Mouse (Mus musculus) limb, embryonic 10.5 days (tissue): ENCODE measurements around the gene Slc25a33. TPM values are rescaled to one million over a fixed set of nuclear protein-coding genes. Genes with fewer than 3 reads are reported as not detected.
"Not testable (repeated sequence)": the region's sequence is repeated elsewhere in the genome, so short reads cannot be mapped to it uniquely, and the experiment has no call there.

Source experiments
- DNase-seq: peaks from one replicate; pipeline ENCODE4 v3.0.0-alpha.2; 2017; ENCODE audit warnings: low spot score
- H3K27ac ChIP-seq: fragments of 300-500 bp; sonication (generic); 2 replicates; pipeline ENCODE4 v1.5.1; 2016; ENCODE audit warnings: mild to moderate bottlenecking
- H3K27me3 ChIP-seq: fragments of 300-500 bp; sonication (generic); 2 replicates; pipeline ENCODE4 v1.6.1; 2016; ENCODE audit warnings: low read depth, mild to moderate bottlenecking; ENCODE audit not compliant: poor library complexity, severe bottlenecking
- H3K36me3 ChIP-seq: fragments of 300-500 bp; sonication (generic); 2 replicates; pipeline ENCODE4 v1.6.1; 2016; ENCODE audit warnings: mild to moderate bottlenecking, moderate library complexity
- H3K4me1 ChIP-seq: fragments of 300-500 bp; sonication (generic); 2 replicates; pipeline ENCODE4 v1.6.1; 2016
- H3K4me3 ChIP-seq: fragments of 300-500 bp; sonication (generic); 2 replicates; pipeline ENCODE4 v1.5.1; 2016; ENCODE audit warnings: mild to moderate bottlenecking, moderate library complexity
- H3K9me3 ChIP-seq: fragments of 300-500 bp; sonication (generic); replicated peaks from 2 replicates; pipeline ENCODE4 v1.6.1; 2016; ENCODE audit warnings: mild to moderate bottlenecking
- WGBS: fragments of 180-500 bp; shearing (Covaris S2); methylation state at CpG from one replicate; pipeline ENCODE4 v1.1.7; 2016; 5-methylcytosine and 5-hydroxymethylcytosine counted together
- polyA plus RNA-seq: library from polyadenylated mRNA; unstranded; fragments of >200 nt; fragmentation: Nextera tagmentation; extraction: Ambion mirVana; gene quantifications from 2 replicates; pipeline ENCODE4 v1.2.1, GENCODE M21; 2016

Gene Slc25a33
- 24.5 and 25.4 TPM in 2 replicates for polyA plus RNA-seq

- Histone ChIP-seq H3K9me3 (no peaks in the 10 kb centered on the region), H3K4me3 (peak within 1 kb of the TSS; percentile 82), H3K27me3 (peaks cover 10% of the 10 kb centered on the region; the same call in 1 of the 2 replicates), H3K4me1 (peaks cover 29% of the 10 kb centered on the region), H3K36me3 (no peaks in the 10 kb centered on the region), H3K27ac (peak within 1 kb of the TSS; percentile 90)
- DNase-seq: peak; percentile 96
- under 1% methylated on average over 51 of the region's 51 CpGs for WGBS
Observed at GRCm38 (mm10) chr4:149774094-149774470, at the start of gene Slc25a33. Slc25a33 (minus strand) TSS chr4:149774277.

GRCm38 (mm10) chr4:149822586-149823196 lies 48.6 kb upstream of the Slc25a33 start:
- Histone ChIP-seq H3K4me1 (peaks cover 23% of the 10 kb centered on the region), H3K27ac (no peak overlapping the region), H3K4me3 (no peak overlapping the region), H3K36me3 (no peaks in the 10 kb centered on the region), H3K9me3 (no peaks in the 10 kb centered on the region), H3K27me3 (0 out of 2 replicates have a peak, but pooled peaks cover 5% of the 10 kb centered on the region)
- WGBS: 77% methylated on average over 7 of the region's 7 CpGs
- no peak for DNase-seq

- Histone ChIP-seq H3K27me3 (0 out of 2 replicates have a peak, but pooled peaks cover 5% of the 10 kb centered on the region), H3K4me1 (peaks cover 23% of the 10 kb centered on the region), H3K36me3 (no peaks in the 10 kb centered on the region), H3K4me3 (no peak overlapping the region), H3K27ac (no peak overlapping the region), H3K9me3 (no peaks in the 10 kb centered on the region)
- WGBS: 69% methylated on average over 9 of the region's 9 CpGs
- no peak for DNase-seq
Observed at GRCm38 (mm10) chr4:149822126-149822525, 48.0 kb upstream of the Slc25a33 start.

- H3K9me3 ChIP-seq: no peaks in the 10 kb centered on the region
- 38% methylated on average over 6 of the region's 6 CpGs for WGBS
- 0 out of 2 replicates have a peak overlapping the region, but pooled peaks have one; percentile 15 for H3K27ac ChIP-seq
- 0 out of 2 replicates have a peak, but pooled peaks cover 5% of the 10 kb centered on the region for H3K27me3 ChIP-seq
- no peak for DNase-seq
- peaks cover 23% of the 10 kb centered on the region for H3K4me1 ChIP-seq
- no peak overlapping the region for H3K4me3 ChIP-seq
- H3K36me3 ChIP-seq: no peaks in the 10 kb centered on the region
Observed at GRCm38 (mm10) chr4:149820569-149820968, 46.5 kb upstream of the Slc25a33 start.

GRCm38 (mm10) chr4:149819195-149819594 lies 45.1 kb upstream of the Slc25a33 start:
- no peak for DNase-seq
- Histone ChIP-seq H3K9me3 (no peaks in the 10 kb centered on the region), H3K27ac (no peak overlapping the region; the same call in 1 of the 2 replicates), H3K4me1 (peaks cover 23% of the 10 kb centered on the region), H3K27me3 (0 out of 2 replicates have a peak, but pooled peaks cover 5% of the 10 kb centered on the region), H3K4me3 (no peak overlapping the region), H3K36me3 (no peaks in the 10 kb centered on the region)
- 81% methylated on average over 3 of the region's 3 CpGs for WGBS

- Histone ChIP-seq H3K4me1 (peaks cover 24% of the 10 kb centered on the region), H3K27ac (no peak overlapping the region), H3K9me3 (no peaks in the 10 kb centered on the region), H3K36me3 (no peaks in the 10 kb centered on the region), H3K4me3 (no peak overlapping the region), H3K27me3 (peaks cover 10% of the 10 kb centered on the region; the same call in 1 of the 2 replicates)
- 87% methylated on average over 9 of the region's 9 CpGs for WGBS
- DNase-seq: no peak
Observed at GRCm38 (mm10) chr4:149816598-149816997, 42.5 kb upstream of the Slc25a33 start.

GRCm38 (mm10) chr4:149815586-149815985 lies 41.5 kb upstream of the Slc25a33 start:
- H3K27ac ChIP-seq: no peak overlapping the region
- no peaks in the 10 kb centered on the region for H3K9me3 ChIP-seq
- H3K27me3 ChIP-seq: peaks cover 19% of the 10 kb centered on the region
- peaks cover 19% of the 10 kb centered on the region for H3K4me1 ChIP-seq
- WGBS: 91% methylated on average over 14 of the region's 14 CpGs
- no peak overlapping the region for H3K4me3 ChIP-seq
- DNase-seq: no peak
- H3K36me3 ChIP-seq: no peaks in the 10 kb centered on the region

GRCm38 (mm10) chr4:149813409-149814184 lies 39.5 kb upstream of the Slc25a33 start:
- peak overlapping the region; percentile 1; the same call in 1 of the 2 replicates for H3K27ac ChIP-seq
- H3K4me1 ChIP-seq: peaks cover 20% of the 10 kb centered on the region
- no peak overlapping the region for H3K4me3 ChIP-seq
- H3K27me3 ChIP-seq: peaks cover 35% of the 10 kb centered on the region
- WGBS: 64% methylated on average over 14 of the region's 14 CpGs
- H3K36me3 ChIP-seq: no peaks in the 10 kb centered on the region
- no peaks in the 10 kb centered on the region for H3K9me3 ChIP-seq
- DNase-seq: no peak

- peak overlapping the region; percentile 20; the same call in 1 of the 2 replicates for H3K27ac ChIP-seq
- H3K27me3 ChIP-seq: peaks cover 38% of the 10 kb centered on the region
- peaks cover 29% of the 10 kb centered on the region for H3K4me1 ChIP-seq
- not testable (repeated sequence) for H3K36me3 ChIP-seq, H3K4me3 ChIP-seq, H3K9me3 ChIP-seq, DNase-seq
Observed at GRCm38 (mm10) chr4:149810372-149810771, 36.3 kb upstream of the Slc25a33 start.

GRCm38 (mm10) chr4:149808584-149809227 lies 34.6 kb upstream of the Slc25a33 start:
- Histone ChIP-seq H3K27ac (peak overlapping the region; percentile 50; the same call in 1 of the 2 replicates), H3K4me1 (peaks cover 28% of the 10 kb centered on the region), H3K27me3 (peaks cover 38% of the 10 kb centered on the region), H3K4me3 (no peak overlapping the region), H3K36me3 (no peaks in the 10 kb centered on the region), H3K9me3 (no peaks in the 10 kb centered on the region)
- 26% methylated on average over 11 of the region's 11 CpGs for WGBS
- DNase-seq: no peak

GRCm38 (mm10) chr4:149808060-149808567 lies 34.0 kb upstream of the Slc25a33 start:
- Histone ChIP-seq H3K27ac (peak overlapping the region; percentile 50; the same call in 1 of the 2 replicates), H3K27me3 (peaks cover 38% of the 10 kb centered on the region), H3K36me3 (no peaks in the 10 kb centered on the region)

GRCm38 (mm10) chr4:149806699-149807381 lies 32.8 kb upstream of the Slc25a33 start:
- Histone ChIP-seq H3K4me1 (peaks cover 32% of the 10 kb centered on the region), H3K27me3 (peaks cover 36% of the 10 kb centered on the region), H3K4me3 (no peak overlapping the region), H3K27ac (0 out of 2 replicates have a peak overlapping the region, but pooled peaks have one; percentile 1), H3K36me3 (no peaks in the 10 kb centered on the region), H3K9me3 (no peaks in the 10 kb centered on the region)
- DNase-seq: peak; percentile 99
- 57% methylated on average over 19 of the region's 19 CpGs for WGBS

More at GRCm38 (mm10) chr4:149808060-149808567, 34.0 kb upstream of the Slc25a33 start:
- Histone ChIP-seq H3K4me3 (0 out of 2 replicates have a peak overlapping the region, but pooled peaks have one; percentile 2), H3K9me3 (no peaks in the 10 kb centered on the region), H3K4me1 (peaks cover 22% of the 10 kb centered on the region)
- no peak for DNase-seq
- 34% methylated on average over 14 of the region's 14 CpGs for WGBS
